Mouse (Mus musculus): ENCODE measurements around the gene Vill.
A peak's percentile ranks its signal among the peaks of the same experiment; 100 is the strongest.

Gene Vill

DNA sequence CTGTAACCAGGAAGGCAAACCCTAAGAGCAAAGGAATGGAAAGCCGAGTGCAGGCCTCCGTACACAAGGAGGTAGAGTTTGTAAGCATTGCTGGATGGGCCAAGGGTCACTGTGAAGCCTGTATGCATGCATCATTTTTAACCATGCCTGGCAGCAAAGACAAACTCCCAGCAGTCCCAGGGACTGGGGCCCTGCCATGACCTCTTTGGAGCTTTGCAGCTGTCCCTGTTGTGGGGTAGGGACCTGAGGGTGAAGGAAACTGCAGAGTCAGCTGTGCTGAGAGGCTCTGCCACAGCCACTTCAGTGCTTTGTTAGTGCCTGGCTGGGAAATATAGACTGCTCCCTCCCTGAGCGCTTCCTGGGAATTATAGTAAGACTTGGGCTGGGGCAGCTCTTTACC is 58.1 kb downstream of the Vill start:
- no peak for DNase-seq (ENCODE audit: low read depth, low spot score)

GRCm38 (mm10) chr9:119114911-119115310 is 62.3 kb downstream of the Vill start:
- no peak for DNase-seq (ENCODE audit: low read depth, low spot score)

GRCm38 (mm10) chr9:119119409-119120167 is 67.0 kb downstream of the Vill start:
- peak; percentile 6 for DNase-seq (ENCODE audit: low read depth, low spot score)

GRCm38 (mm10) chr9:119120168-119120560 is 67.6 kb downstream of the Vill start:
- no peak for DNase-seq (ENCODE audit: low read depth, low spot score)

Data from A20 (cell line).